Mouse (Mus musculus) lung, adult 2 months (tissue): ENCODE results near the gene Plcd3. TPM values are rescaled to one million over a fixed set of nuclear protein-coding genes. Genes with fewer than 3 reads are reported as not detected.

Source experiments
- DNase-seq: peaks from one replicate; pipeline ENCODE4 v3.0.0; 2022
- H3K4me1 ChIP-seq: fragments of 200-500 bp; 2 replicates; pipeline ENCODE4 v1.6.1; 2011; ENCODE audit warnings: low read length; ENCODE audit not compliant: control insufficient read depth, insufficient read depth
- H3K4me3 ChIP-seq: fragments of 200-500 bp; replicated peaks from 2 replicates; pipeline ENCODE3; 2011; ENCODE audit warnings: low read depth, mild to moderate bottlenecking, control low read depth, low read length; ENCODE audit errors: extremely low read depth
- CTCF ChIP-seq: fragments of 200-500 bp; IDR thresholded peaks from 2 replicates; pipeline ENCODE4 v1.5.1; 2011; ENCODE audit warnings: mild to moderate bottlenecking, low read length, control low read depth; ENCODE audit not compliant: insufficient read depth
- POLR2A ChIP-seq: fragments of 200-500 bp; IDR thresholded peaks from 2 replicates; pipeline ENCODE4 v1.6.1; 2011; ENCODE audit warnings: low read depth, mild to moderate bottlenecking, control low read depth, low read length, borderline replicate concordance; ENCODE audit errors: extremely low read depth
- WGBS: fragments of 180-500 bp; shearing (Covaris S2); methylation state at CpG from one replicate; pipeline ENCODE4 v1.1.7; 2018; 5-methylcytosine and 5-hydroxymethylcytosine counted together
- polyA plus RNA-seq: library from polyadenylated mRNA; depleted of rRNA; stranded (reverse); fragments of >200 nt; gene quantifications from 2 replicates; pipeline ENCODE4 v1.2.3, GENCODE M21; 2012

The Plcd3 gene
- polyA plus RNA-seq, 1 experiment: 11.0 TPM

DNA sequence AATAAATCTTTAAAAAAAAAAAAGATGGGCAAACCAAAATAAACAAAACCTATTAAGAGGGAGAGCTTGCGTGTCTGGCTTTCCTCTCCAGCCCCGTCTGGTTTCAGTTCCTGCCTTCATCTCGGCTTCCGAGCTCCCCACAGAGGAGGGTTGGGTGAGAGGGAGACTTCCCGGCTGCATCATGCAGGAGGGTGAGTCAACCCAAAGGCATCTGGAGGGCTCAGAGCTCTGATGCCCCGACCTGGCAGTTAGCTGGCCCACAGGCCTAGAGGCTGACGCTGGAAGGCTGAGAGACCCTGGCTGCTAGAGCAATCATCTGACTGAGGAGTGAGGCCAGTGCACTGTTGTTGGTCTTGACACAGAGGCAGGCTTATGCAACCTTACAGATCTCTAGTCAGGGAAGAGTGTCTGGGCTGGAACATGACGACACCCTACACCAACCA, 50.2 kb downstream of the Plcd3 start:
- WGBS: 23% methylated on average over 8 of the region's 8 CpGs
- Histone ChIP-seq H3K4me3 (no peak overlapping the region), H3K4me1 (peaks cover 9% of the 10 kb centered on the region)
- TF ChIP-seq POLR2A (no peak), CTCF (no peak)
- DNase-seq: peak; percentile 70

DNA sequence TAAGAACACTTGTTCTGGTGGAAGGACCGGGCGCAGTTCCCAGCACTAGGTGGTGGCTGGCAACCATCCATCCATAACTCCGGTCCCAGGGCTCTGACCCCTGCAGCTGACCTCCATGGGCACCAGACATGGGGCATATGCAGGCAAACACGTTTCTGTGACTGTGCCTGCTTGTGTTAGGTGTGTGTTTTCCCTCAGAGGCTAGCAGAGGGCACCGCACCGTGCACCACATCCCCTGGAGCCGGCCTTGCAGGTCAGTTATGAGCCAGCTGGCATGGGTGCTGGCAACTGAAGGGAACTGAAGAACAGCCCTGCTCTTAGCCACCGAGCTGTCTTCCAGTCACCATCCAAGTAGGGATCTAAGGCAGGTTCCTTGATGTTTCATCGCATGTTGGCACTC, 51.3 kb downstream of the Plcd3 start:
- TF ChIP-seq POLR2A: no peak
- TF ChIP-seq CTCF: no peak
- DNase-seq: no peak
- Histone ChIP-seq H3K4me1 (peaks cover 9% of the 10 kb centered on the region), H3K4me3 (no peak overlapping the region)
- 62% methylated on average over 9 of the region's 9 CpGs for WGBS

DNA sequence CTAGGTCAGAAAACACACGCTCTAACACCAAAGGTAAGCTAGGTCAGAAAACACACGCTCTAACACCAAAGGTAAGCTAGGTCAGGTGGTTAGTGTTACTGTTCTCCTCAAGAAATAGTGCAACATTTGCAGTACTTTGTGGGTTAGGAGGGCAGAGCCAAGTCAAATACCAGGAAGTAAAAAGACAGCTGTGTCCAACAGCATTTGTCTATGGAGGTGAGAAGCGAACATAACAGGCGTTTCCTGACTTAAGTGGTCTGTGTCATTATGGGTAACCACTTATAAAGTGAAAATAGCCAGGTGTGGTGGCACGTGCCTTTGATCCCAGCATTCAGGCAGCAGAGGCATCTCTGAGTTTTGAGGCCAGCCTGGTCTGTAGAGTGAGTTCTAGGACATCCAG, 51.8 kb downstream of the Plcd3 start:
- no peak for TF ChIP-seq POLR2A
- TF ChIP-seq CTCF: no peak
- Histone ChIP-seq H3K4me1 (peaks cover 9% of the 10 kb centered on the region), H3K4me3 (no peak overlapping the region)
- 75% methylated on average over 5 of the region's 5 CpGs for WGBS
- no peak for DNase-seq

DNA sequence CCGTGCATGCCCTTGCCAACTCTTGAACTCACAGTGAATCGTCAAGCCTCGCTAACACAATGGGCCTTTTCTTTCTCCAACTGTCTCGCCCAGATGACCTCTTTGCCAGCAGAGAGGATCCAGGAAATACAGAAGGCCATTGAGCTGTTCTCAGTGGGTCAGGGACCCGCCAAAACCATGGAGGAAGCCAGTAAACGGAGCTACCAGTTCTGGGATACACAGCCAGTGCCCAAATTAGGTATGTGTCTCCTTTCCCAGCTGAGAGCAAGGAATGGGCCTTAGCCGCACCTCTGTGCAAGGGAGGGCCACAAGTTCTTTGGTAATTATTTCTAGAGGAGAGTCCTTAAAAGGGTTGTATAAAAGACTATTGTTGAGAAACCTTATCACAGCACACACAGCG, 55.2 kb downstream of the Plcd3 start:
- Histone ChIP-seq H3K4me1 (peaks cover 5% of the 10 kb centered on the region), H3K4me3 (no peak overlapping the region)
- WGBS: 59% methylated on average over 8 of the region's 8 CpGs
- TF ChIP-seq CTCF: no peak
- no peak for TF ChIP-seq POLR2A
- DNase-seq: no peak

DNA sequence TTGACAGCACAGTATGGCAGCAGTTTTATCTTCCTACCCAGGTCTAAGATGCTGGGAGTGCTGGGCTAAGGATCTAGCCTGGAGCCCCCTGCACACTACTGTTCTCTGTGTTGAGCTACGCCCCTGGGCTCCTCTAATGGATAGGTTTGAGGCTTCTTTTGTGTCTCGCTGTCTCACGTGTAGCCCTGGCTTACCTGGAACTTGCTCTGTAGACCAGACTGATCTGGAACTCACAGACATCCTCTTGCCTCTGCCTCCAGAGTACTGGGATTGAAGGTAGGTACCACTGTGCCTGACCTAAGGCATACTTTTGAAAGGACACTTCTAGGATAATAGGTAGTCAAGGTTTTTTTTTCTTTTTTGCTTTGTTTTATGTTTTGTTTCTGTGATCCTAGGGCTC, 57.5 kb downstream of the Plcd3 start:
- Histone ChIP-seq H3K4me1 (no peaks in the 10 kb centered on the region), H3K4me3 (no peak overlapping the region)
- 96% methylated on average over 3 of the region's 3 CpGs for WGBS
- TF ChIP-seq CTCF (no peak), POLR2A (no peak)
- DNase-seq: no peak

DNA sequence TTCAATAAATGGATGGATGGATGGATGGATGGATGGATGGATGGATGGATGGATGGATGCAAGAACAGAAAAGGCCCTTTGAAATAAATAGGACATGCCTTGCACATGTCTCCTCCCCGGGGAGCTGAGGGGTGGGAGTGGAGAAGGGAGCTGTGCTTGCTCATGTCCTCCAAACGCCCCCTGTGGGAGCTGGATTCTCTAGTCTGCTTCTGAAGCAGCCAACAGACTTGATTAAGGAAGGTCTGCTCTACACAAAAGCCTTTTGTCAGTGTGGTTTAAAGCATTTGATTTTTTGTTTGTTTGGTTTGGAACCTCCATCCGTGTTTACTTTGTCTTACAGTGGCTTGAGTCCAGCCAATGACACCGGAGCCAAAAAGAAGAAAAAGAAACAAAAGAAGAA, 58.6 kb downstream of the Plcd3 start:
- Histone ChIP-seq H3K4me3 (no peak overlapping the region), H3K4me1 (peaks cover 1% of the 10 kb centered on the region; the same call in 1 of the 2 replicates)
- 43% methylated on average over 4 of the region's 4 CpGs for WGBS
- no peak for DNase-seq
- TF ChIP-seq CTCF (no peak), POLR2A (no peak)

DNA sequence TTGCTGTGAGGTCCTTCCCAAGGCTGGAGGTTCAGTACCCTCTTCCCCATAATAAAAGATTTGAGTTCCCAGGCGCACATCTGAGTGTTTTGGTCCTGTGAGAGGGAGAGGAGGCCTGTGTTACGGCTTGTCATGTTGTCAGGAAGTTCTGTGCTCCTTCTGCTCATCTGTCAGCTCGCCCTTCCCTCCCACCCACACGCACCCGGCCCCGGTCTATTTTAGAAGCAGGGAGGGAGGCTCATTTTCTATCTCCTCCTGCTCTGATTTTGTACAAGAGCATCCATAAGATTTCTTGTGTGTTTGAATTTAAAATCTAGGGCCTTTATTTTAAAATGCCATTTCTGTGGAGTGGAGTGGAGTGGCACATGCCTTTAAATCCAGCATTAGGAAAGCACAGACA, 63.4 kb downstream of the Plcd3 start:
- WGBS: 54% methylated on average over 6 of the region's 6 CpGs
- H3K4me1 ChIP-seq: peaks cover 7% of the 10 kb centered on the region
- TF ChIP-seq CTCF: no peak
- no peak for TF ChIP-seq POLR2A
- DNase-seq: no peak
- H3K4me3 ChIP-seq: no peak overlapping the region

DNA sequence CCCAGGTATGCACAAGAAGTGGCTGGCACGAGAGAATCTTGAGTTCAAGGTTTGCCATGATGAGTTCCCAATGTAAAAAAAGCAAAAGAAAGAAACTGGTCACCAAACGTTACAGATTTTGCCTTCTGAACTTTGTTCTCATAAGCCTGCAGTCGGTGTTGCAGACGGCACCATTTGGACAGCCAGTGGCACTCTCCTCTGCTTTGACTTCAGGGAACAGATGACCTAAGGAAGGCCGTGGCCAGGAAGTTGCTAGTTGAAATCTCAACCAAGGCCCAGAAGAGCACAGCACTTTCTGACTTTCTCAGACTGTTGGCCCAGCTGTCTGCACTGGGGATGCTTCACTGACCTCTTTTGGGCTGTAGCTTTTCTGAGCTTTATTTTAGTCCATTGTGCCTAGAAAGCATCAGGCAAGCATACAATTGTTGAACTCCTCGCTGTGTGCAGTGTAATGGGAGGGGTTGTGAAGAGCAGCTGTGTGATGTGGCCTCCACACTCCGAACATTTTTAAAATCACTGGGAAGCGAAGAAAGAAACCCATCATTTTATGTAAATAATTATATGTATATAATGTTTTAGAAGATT, 64.5 kb downstream of the Plcd3 start:
- 79% methylated on average over 8 of the region's 8 CpGs for WGBS
- no peak for DNase-seq
- no peak for TF ChIP-seq CTCF
- no peak for TF ChIP-seq POLR2A
- peaks cover 14% of the 10 kb centered on the region for H3K4me1 ChIP-seq
- H3K4me3 ChIP-seq: no peak overlapping the region

DNA sequence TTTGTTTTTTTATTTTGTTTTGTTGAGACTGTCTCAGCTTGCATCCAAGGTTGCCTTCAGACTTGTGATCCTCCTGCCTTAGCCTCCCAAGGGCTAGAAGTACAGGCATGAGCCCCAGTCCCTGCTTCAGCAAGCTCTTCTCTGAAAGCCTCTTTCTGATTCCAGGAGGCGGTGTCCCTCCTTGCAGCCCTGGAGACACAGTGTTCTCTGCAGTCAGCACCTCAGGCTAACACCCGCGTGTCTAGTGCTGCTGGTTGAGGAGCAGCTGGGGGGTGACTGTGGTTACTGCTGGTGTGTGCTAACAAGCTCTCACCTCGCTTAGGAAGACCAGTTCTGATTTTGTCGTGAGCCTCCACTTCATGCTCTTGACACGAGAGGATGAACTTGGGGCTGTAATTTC, 66.5 kb downstream of the Plcd3 start:
- H3K4me1 ChIP-seq: peaks cover 14% of the 10 kb centered on the region
- no peak for TF ChIP-seq CTCF
- TF ChIP-seq POLR2A: no peak
- no peak for DNase-seq
- WGBS: 67% methylated on average over 6 of the region's 6 CpGs
- H3K4me3 ChIP-seq: no peak overlapping the region

DNA sequence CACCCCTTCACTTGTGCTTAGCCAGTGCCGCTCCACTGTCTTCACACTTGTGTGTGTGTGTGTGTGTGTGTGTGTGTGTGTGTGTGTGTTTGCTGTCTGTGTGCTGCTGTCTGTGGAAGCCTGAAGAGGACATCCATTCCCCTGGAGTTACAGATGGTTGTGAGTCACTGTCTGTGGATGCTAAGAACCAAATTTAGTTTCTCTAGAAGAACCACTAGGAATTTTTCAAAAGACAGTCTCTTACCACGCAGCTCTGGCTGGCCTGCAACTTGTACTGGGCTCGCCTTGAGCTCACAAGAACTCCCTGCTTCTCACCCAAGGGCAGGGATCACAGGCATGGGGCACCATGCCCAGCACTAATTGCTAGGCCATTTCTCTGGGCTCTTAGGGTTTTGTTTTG, 68.4 kb downstream of the Plcd3 start:
- H3K4me3 ChIP-seq: no peak overlapping the region
- peaks cover 16% of the 10 kb centered on the region for H3K4me1 ChIP-seq
- no peak for DNase-seq
- 55% methylated on average over 3 of the region's 3 CpGs for WGBS
- no peak for TF ChIP-seq CTCF
- TF ChIP-seq POLR2A: no peak
